8 mouse cellular contexts compared by ENCODE assay signal in the genomic region with DNA sequence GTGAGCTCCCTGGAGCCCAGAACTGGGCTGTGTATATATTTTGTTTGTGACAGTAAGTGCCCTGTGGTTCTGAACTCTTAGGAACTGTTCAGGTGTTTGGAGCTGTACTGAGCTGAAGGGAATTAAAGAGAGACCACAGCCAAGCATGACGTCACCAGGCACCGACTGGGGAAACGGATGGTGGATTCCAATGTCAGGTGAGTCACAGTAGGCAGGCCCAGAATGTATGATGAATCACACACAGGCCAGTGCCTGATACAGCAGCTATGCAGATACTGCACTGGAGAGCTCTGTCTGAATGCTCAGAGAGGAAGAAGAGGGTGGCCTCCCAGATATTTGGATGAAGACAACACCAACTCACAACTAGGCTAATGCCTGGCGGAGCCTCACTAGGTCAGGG. TPM values are rescaled to one million over a fixed set of nuclear protein-coding genes. Genes with fewer than 3 reads are reported as not detected.
A peak's percentile ranks its signal among the peaks of the same experiment; 100 is the strongest.
DNase-seq lines count a peak whose midpoint lies in the region; ATAC-seq and TF ChIP-seq lines count a peak whose summit lies in the region.

No protein-coding gene starts in this region.

- H3K9me3 ChIP-seq in kidney, postnatal 0 days (replicated peaks; ENCODE audit: low read length): no peaks in the 10 kb centered on the region
- 0 out of 2 replicates have a peak, but pooled peaks cover 2% of the 10 kb centered on the region for H3K9me3 ChIP-seq in kidney, embryonic 14.5 days (ENCODE audit: control insufficient read depth, low read length)
- no peaks in the 10 kb centered on the region for H3K9me3 ChIP-seq in intestine, postnatal 0 days (ENCODE audit: control insufficient read depth)
- no peaks in the 10 kb centered on the region for H3K9me3 ChIP-seq in hindbrain, embryonic 14.5 days (ENCODE audit: control insufficient read depth, low read length)
- no peaks in the 10 kb centered on the region for H3K9me3 ChIP-seq in midbrain, postnatal 0 days (ENCODE audit: low read length)

- no peak overlapping the region for H3K27ac ChIP-seq in kidney, postnatal 0 days
- H3K27ac ChIP-seq in kidney, embryonic 14.5 days (ENCODE audit: low read depth, low read length): no peak overlapping the region
- H3K27ac ChIP-seq in intestine, postnatal 0 days (ENCODE audit: low read depth, low read length): no peak overlapping the region
- no peak overlapping the region for H3K27ac ChIP-seq in hindbrain, embryonic 14.5 days
- no peak overlapping the region for H3K27ac ChIP-seq in midbrain, postnatal 0 days (ENCODE audit: low read depth, low read length)

- no peaks in the 10 kb centered on the region for H3K36me3 ChIP-seq in kidney, postnatal 0 days (ENCODE audit: insufficient read depth, low read length)
- no peaks in the 10 kb centered on the region for H3K36me3 ChIP-seq in kidney, embryonic 14.5 days (ENCODE audit: control insufficient read depth, insufficient read depth, low read length)
- H3K36me3 ChIP-seq in intestine, postnatal 0 days (ENCODE audit: control insufficient read depth, insufficient read depth): no peaks in the 10 kb centered on the region
- H3K36me3 ChIP-seq in hindbrain, embryonic 14.5 days (replicated peaks; ENCODE audit: control insufficient read depth, insufficient read depth): no peaks in the 10 kb centered on the region
- no peaks in the 10 kb centered on the region for H3K36me3 ChIP-seq in midbrain, postnatal 0 days (ENCODE audit: insufficient read depth, low read length)

- WGBS in kidney, postnatal 0 days: 55% methylated on average over 4 of the region's 4 CpGs
- 57% methylated on average over 4 of the region's 4 CpGs for WGBS in kidney, embryonic 14.5 days
- 36% methylated on average over 4 of the region's 4 CpGs for WGBS in intestine, postnatal 0 days
- 76% methylated on average over 4 of the region's 4 CpGs for WGBS in hindbrain, embryonic 14.5 days
- WGBS in midbrain, postnatal 0 days: 84% methylated on average over 4 of the region's 4 CpGs

- TF ChIP-seq CTCF in kidney, postnatal 0 days (IDR thresholded peaks at IDR 0.05; ENCODE audit: low read depth): no peak
- TF ChIP-seq CTCF in intestine, postnatal 0 days (IDR thresholded peaks at IDR 0.05; ENCODE audit: low read depth): no peak
- no peak for TF ChIP-seq CTCF in midbrain, postnatal 0 days (IDR thresholded peaks at IDR 0.05)

- no peaks in the 10 kb centered on the region for H3K4me1 ChIP-seq in kidney, postnatal 0 days (replicated peaks; ENCODE audit: insufficient read depth, low read length)
- H3K4me1 ChIP-seq in kidney, embryonic 14.5 days (ENCODE audit: control insufficient read depth, insufficient read depth, low read length): no peaks in the 10 kb centered on the region
- no peaks in the 10 kb centered on the region for H3K4me1 ChIP-seq in intestine, postnatal 0 days (replicated peaks; ENCODE audit: control insufficient read depth, insufficient read depth, low read length)
- H3K4me1 ChIP-seq in hindbrain, embryonic 14.5 days (replicated peaks; ENCODE audit: control insufficient read depth, insufficient read depth, low read length): no peaks in the 10 kb centered on the region
- no peaks in the 10 kb centered on the region for H3K4me1 ChIP-seq in midbrain, postnatal 0 days (ENCODE audit: insufficient read depth, low read length)

- no peaks in the 10 kb centered on the region for H3K27me3 ChIP-seq in kidney, postnatal 0 days (ENCODE audit: insufficient read depth, low read length)
- no peaks in the 10 kb centered on the region for H3K27me3 ChIP-seq in kidney, embryonic 14.5 days (ENCODE audit: control insufficient read depth, insufficient read depth, low read length)
- no peaks in the 10 kb centered on the region for H3K27me3 ChIP-seq in intestine, postnatal 0 days (replicated peaks; ENCODE audit: control insufficient read depth, insufficient read depth, low read length)
- H3K27me3 ChIP-seq in hindbrain, embryonic 14.5 days (ENCODE audit: control insufficient read depth, insufficient read depth, low read length): no peaks in the 10 kb centered on the region
- H3K27me3 ChIP-seq in midbrain, postnatal 0 days (ENCODE audit: insufficient read depth, low read length): no peaks in the 10 kb centered on the region

- H3K4me2 ChIP-seq in kidney, postnatal 0 days (ENCODE audit: low read length): no peak overlapping the region
- H3K4me2 ChIP-seq in kidney, embryonic 14.5 days (replicated peaks; ENCODE audit: low read depth, low read length): no peak overlapping the region
- no peak overlapping the region for H3K4me2 ChIP-seq in intestine, postnatal 0 days (replicated peaks; ENCODE audit: low read depth)
- H3K4me2 ChIP-seq in hindbrain, embryonic 14.5 days (replicated peaks): no peak overlapping the region
- H3K4me2 ChIP-seq in midbrain, postnatal 0 days (ENCODE audit: low read depth, low read length, poor library complexity, severe bottlenecking): no peak overlapping the region

- no peak for ATAC-seq in kidney, postnatal 0 days (replicated peaks; ENCODE audit: low FRiP score, low read depth)
- no peak for ATAC-seq in kidney, embryonic 14.5 days (ENCODE audit: low FRiP score, low TSS enrichment)
- ATAC-seq in intestine, postnatal 0 days: peak; percentile 72
- no peak for ATAC-seq in hindbrain, embryonic 14.5 days (ENCODE audit: low FRiP score)
- no peak for ATAC-seq in midbrain, postnatal 0 days (ENCODE audit: low FRiP score)

- DNase-seq in kidney, postnatal 0 days (ENCODE audit: low spot score): peak; percentile 11
- DNase-seq in 3T3-L1 (ENCODE audit: low read depth, low spot score) (peak; percentile 99), R1 (ENCODE audit: low read depth, low spot score) (peak; percentile 5)
- DNase-seq in hindbrain, embryonic 14.5 days (ENCODE audit: low spot score): no peak
- no peak for DNase-seq in midbrain, postnatal 0 days (ENCODE audit: low spot score)
- DNase-seq in gastrocnemius, adult 8-10 months (ENCODE audit: low spot score in 2 of 2): no peak

- no peak overlapping the region for H3K4me3 ChIP-seq in kidney, postnatal 0 days (replicated peaks; ENCODE audit: low read depth, low read length)
- no peak overlapping the region for H3K4me3 ChIP-seq in kidney, embryonic 14.5 days (ENCODE audit: low read length)
- no peak overlapping the region for H3K4me3 ChIP-seq in intestine, postnatal 0 days (ENCODE audit: low read depth, low read length)
- H3K4me3 ChIP-seq in hindbrain, embryonic 14.5 days (replicated peaks; ENCODE audit: low read length): no peak overlapping the region
- H3K4me3 ChIP-seq in midbrain, postnatal 0 days (ENCODE audit: low read depth, low read length): no peak overlapping the region

- no peak overlapping the region for H3K9ac ChIP-seq in kidney, postnatal 0 days (ENCODE audit: low read depth, low read length)
- no peak overlapping the region for H3K9ac ChIP-seq in kidney, embryonic 14.5 days (ENCODE audit: low read depth, low read length)
- H3K9ac ChIP-seq in intestine, postnatal 0 days (ENCODE audit: low read depth, low read length): no peak overlapping the region
- no peak overlapping the region for H3K9ac ChIP-seq in hindbrain, embryonic 14.5 days
- no peak overlapping the region for H3K9ac ChIP-seq in midbrain, postnatal 0 days (replicated peaks; ENCODE audit: low read length, poor library complexity, severe bottlenecking)

RNA-seq across cellular contexts. Expression of a gene that starts 46.6 kb away (rescaled TPM):
- polyA plus RNA-seq in kidney, postnatal 0 days (2015; fragmentation: Nextera tagmentation; extraction: Ambion mirVana): 100 and 110 TPM in 2 replicates
- polyA plus RNA-seq in kidney, embryonic 14.5 days (2014; fragmentation: Nextera tagmentation; extraction: Ambion mirVana): 154 and 156 TPM in 2 replicates
- 64.8 and 65.8 TPM in 2 replicates for polyA plus RNA-seq in intestine, postnatal 0 days (2015; fragmentation: Nextera tagmentation; extraction: Ambion mirVana)
- 114 and 115 TPM in 2 replicates for polyA plus RNA-seq in hindbrain, embryonic 14.5 days (2014; fragmentation: Nextera tagmentation; extraction: Ambion mirVana)
- total RNA-seq in midbrain, postnatal 0 days (2014; rRNA removed): 50.4 and 54.2 TPM in 2 replicates
- polyA plus RNA-seq in midbrain, postnatal 0 days (2015; fragmentation: Nextera tagmentation; extraction: Ambion mirVana): 62.0 and 69.6 TPM in 2 replicates
- 10 to 100 TPM; 12.1 to 14.0 (median 12.9) TPM for total RNA-seq in gastrocnemius, adult 8-10 months (2022)

RNA-seq across cellular contexts. Expression of a gene that starts 52.2 kb away (rescaled TPM):
- 490 and 543 TPM in 2 replicates for polyA plus RNA-seq in kidney, postnatal 0 days (2015; fragmentation: Nextera tagmentation; extraction: Ambion mirVana)
- polyA plus RNA-seq in kidney, embryonic 14.5 days (2014; fragmentation: Nextera tagmentation; extraction: Ambion mirVana): 814 and 1,116 TPM in 2 replicates
- polyA plus RNA-seq in intestine, postnatal 0 days (2015; fragmentation: Nextera tagmentation; extraction: Ambion mirVana): 196 and 204 TPM in 2 replicates
- polyA plus RNA-seq in hindbrain, embryonic 14.5 days (2014; fragmentation: Nextera tagmentation; extraction: Ambion mirVana): 345 and 410 TPM in 2 replicates
- total RNA-seq in midbrain, postnatal 0 days (2014; rRNA removed): 60.1 and 93.3 TPM in 2 replicates
- polyA plus RNA-seq in midbrain, postnatal 0 days (2015; fragmentation: Nextera tagmentation; extraction: Ambion mirVana): 243 and 244 TPM in 2 replicates
- total RNA-seq in gastrocnemius, adult 8-10 months (2022): 10 to 100 TPM; 31.3 to 36.1 (median 31.9) TPM

Comparison
In these comparisons a context has a peak if more than half of its experiments do, and no peak if none do; other contexts are left out.
1. DNase-seq: peak in kidney, postnatal 0 days (single experiment), 3T3-L1 (single experiment) and R1 (single experiment); none in hindbrain, embryonic 14.5 days (single experiment), midbrain, postnatal 0 days (single experiment) and gastrocnemius, adult 8-10 months (0 of 2).